Mouse (Mus musculus) ES-E14 (cell line): ENCODE measurements at regions not wholly inside any gene's neighbourhood (a gene's known extent, or its start where the extent isn't known, plus 50 kb on each side); places are given as distances from the start of the nearest gene placed in this dataset.

Experiments used
- CHD2 ChIP-seq: IDR thresholded peaks from 2 replicates; pipeline ENCODE4 v1.6.1; 2014; ENCODE audit warnings: mild to moderate bottlenecking, low read depth, low read length, inconsistent platforms
- HCFC1 ChIP-seq: IDR thresholded peaks from 2 replicates; pipeline ENCODE4 v1.6.1; 2012; ENCODE audit warnings: low read length, inconsistent platforms, borderline replicate concordance; ENCODE audit not compliant: insufficient read depth
- MAFK ChIP-seq: IDR thresholded peaks from 2 replicates; pipeline ENCODE4 v1.6.1; 2014; ENCODE audit warnings: mild to moderate bottlenecking, low read depth, low read length, inconsistent platforms; ENCODE audit not compliant: insufficient read depth

- TF ChIP-seq MAFK (no peak), HCFC1 (no peak), CHD2 (no peak)
Observed at GRCm38 (mm10) chr10:16537660-16538059, 1185.4 kb upstream of the Cited2 start.
